In genomic region chr11:4968376-4968775, GRCm38 (mm10) we compare ENCODE assay signal across 13 mouse cellular contexts. TPM values are rescaled to one million over a fixed set of nuclear protein-coding genes. Genes with fewer than 3 reads are reported as not detected.
DNase-seq lines count a peak whose midpoint lies in the region; ATAC-seq and TF ChIP-seq lines count a peak whose summit lies in the region.
"Had no signal": no experiment of that assay in that cellular context is flagged by ENCODE, and none has a peak within 500 bp of the region (broad histone marks: within the 10 kb centered on the region; RNA-seq: fewer than 3 reads in every experiment).

No protein-coding gene starts in this region.

- TF ChIP-seq CTCF in hindbrain, postnatal 0 days (IDR thresholded peaks at IDR 0.05; ENCODE audit: low read depth), result no peak

- no peak overlapping the region for H3K4me3 ChIP-seq in hindbrain, postnatal 0 days (ENCODE audit: low read length)
- H3K4me3 ChIP-seq in hindbrain, embryonic 14.5 days (replicated peaks; ENCODE audit: low read length), result no peak overlapping the region
- H3K4me3 ChIP-seq in midbrain, embryonic 12.5 days, result no peak overlapping the region
- no peak overlapping the region for H3K4me3 ChIP-seq in midbrain, embryonic 15.5 days
- no peak overlapping the region for H3K4me3 ChIP-seq in neural tube, embryonic 14.5 days (ENCODE audit: low read depth, low read length)
- H3K4me3 ChIP-seq: forebrain, embryonic 12.5 days; heart, adult 2 months; intestine, embryonic 15.5 days; liver, embryonic 15.5 days; midbrain, embryonic 13.5 days had no signal

- no peaks in the 10 kb centered on the region for H3K27me3 ChIP-seq in hindbrain, postnatal 0 days (ENCODE audit: insufficient read depth, low read length)
- no peaks in the 10 kb centered on the region for H3K27me3 ChIP-seq in hindbrain, embryonic 14.5 days (ENCODE audit: control insufficient read depth, insufficient read depth, low read length)
- no peaks in the 10 kb centered on the region for H3K27me3 ChIP-seq in midbrain, embryonic 12.5 days
- no peaks in the 10 kb centered on the region for H3K27me3 ChIP-seq in midbrain, embryonic 15.5 days (replicated peaks)
- H3K27me3 ChIP-seq in neural tube, embryonic 14.5 days (ENCODE audit: control insufficient read depth, insufficient read depth, low read length), result no peaks in the 10 kb centered on the region
- H3K27me3 ChIP-seq: forebrain, embryonic 12.5 days; intestine, embryonic 15.5 days; liver, embryonic 15.5 days; midbrain, embryonic 13.5 days had no signal

- ATAC-seq in hindbrain, postnatal 0 days, result no peak
- ATAC-seq in hindbrain, embryonic 14.5 days (ENCODE audit: low FRiP score), result no peak
- no peak for ATAC-seq in midbrain, embryonic 12.5 days (ENCODE audit: low FRiP score, low read depth)
- no peak for ATAC-seq in midbrain, embryonic 15.5 days (replicated peaks)
- no peak for ATAC-seq in neural tube, embryonic 14.5 days (ENCODE audit: low read depth)
- ATAC-seq: intestine, embryonic 15.5 days; midbrain, embryonic 13.5 days had no signal

- no peaks in the 10 kb centered on the region for H3K4me1 ChIP-seq in hindbrain, postnatal 0 days (ENCODE audit: insufficient read depth, low read length)
- H3K4me1 ChIP-seq in hindbrain, embryonic 14.5 days (replicated peaks; ENCODE audit: control insufficient read depth, insufficient read depth, low read length), result no peaks in the 10 kb centered on the region; the same call in 1 of the 2 replicates
- H3K4me1 ChIP-seq in midbrain, embryonic 12.5 days, result no peaks in the 10 kb centered on the region
- no peaks in the 10 kb centered on the region for H3K4me1 ChIP-seq in midbrain, embryonic 15.5 days
- H3K4me1 ChIP-seq in neural tube, embryonic 14.5 days (ENCODE audit: control insufficient read depth, insufficient read depth, low read length), result peaks cover 3% of the 10 kb centered on the region
- H3K4me1 ChIP-seq: forebrain, embryonic 12.5 days; intestine, embryonic 15.5 days; midbrain, embryonic 13.5 days had no signal

- H3K9me3 ChIP-seq in hindbrain, postnatal 0 days (ENCODE audit: low read length), result no peaks in the 10 kb centered on the region
- H3K9me3 ChIP-seq in hindbrain, embryonic 14.5 days (ENCODE audit: control insufficient read depth, low read length), result no peaks in the 10 kb centered on the region
- no peaks in the 10 kb centered on the region for H3K9me3 ChIP-seq in midbrain, embryonic 12.5 days
- H3K9me3 ChIP-seq in midbrain, embryonic 15.5 days, result no peaks in the 10 kb centered on the region
- no peaks in the 10 kb centered on the region for H3K9me3 ChIP-seq in neural tube, embryonic 14.5 days (ENCODE audit: control insufficient read depth, low read length)
- H3K9me3 ChIP-seq: forebrain, embryonic 12.5 days; intestine, embryonic 15.5 days; liver, embryonic 15.5 days; midbrain, embryonic 13.5 days had no signal

- H3K4me2 ChIP-seq in hindbrain, postnatal 0 days (ENCODE audit: low read depth, low read length), result no peak overlapping the region
- no peak overlapping the region for H3K4me2 ChIP-seq in hindbrain, embryonic 14.5 days (replicated peaks)
- no peak overlapping the region for H3K4me2 ChIP-seq in midbrain, embryonic 12.5 days (replicated peaks)
- H3K4me2 ChIP-seq in midbrain, embryonic 15.5 days, result no peak overlapping the region
- no peak overlapping the region for H3K4me2 ChIP-seq in neural tube, embryonic 14.5 days (ENCODE audit: low read depth, low read length)
- H3K4me2 ChIP-seq: forebrain, embryonic 12.5 days; intestine, embryonic 15.5 days; midbrain, embryonic 13.5 days had no signal

- 53% methylated on average over 10 of the region's 10 CpGs for WGBS in hindbrain, postnatal 0 days
- 69% methylated on average over 10 of the region's 10 CpGs for WGBS in hindbrain, embryonic 14.5 days
- WGBS in midbrain, embryonic 12.5 days, result 80% methylated on average over 10 of the region's 10 CpGs
- WGBS in midbrain, embryonic 15.5 days, result 82% methylated on average over 10 of the region's 10 CpGs
- 53% methylated on average over 10 of the region's 10 CpGs for WGBS in neural tube, embryonic 14.5 days

- H3K9ac ChIP-seq in hindbrain, postnatal 0 days (replicated peaks; ENCODE audit: low read length), result no peak overlapping the region
- no peak overlapping the region for H3K9ac ChIP-seq in hindbrain, embryonic 14.5 days
- 0 out of 2 replicates have a peak overlapping the region, but pooled peaks have one; percentile 11 for H3K9ac ChIP-seq in midbrain, embryonic 12.5 days (replicated peaks)
- H3K9ac ChIP-seq in midbrain, embryonic 15.5 days, result no peak overlapping the region
- H3K9ac ChIP-seq in neural tube, embryonic 14.5 days (replicated peaks; ENCODE audit: low read depth, low read length), result 0 out of 2 replicates have a peak overlapping the region, but pooled peaks have one; percentile 22
- H3K9ac ChIP-seq: forebrain, embryonic 12.5 days; intestine, embryonic 15.5 days; liver, embryonic 15.5 days; midbrain, embryonic 13.5 days had no signal

- H3K27ac ChIP-seq in hindbrain, postnatal 0 days, result no peak overlapping the region; the same call in 1 of the 2 replicates
- no peak overlapping the region for H3K27ac ChIP-seq in hindbrain, embryonic 14.5 days
- no peak overlapping the region for H3K27ac ChIP-seq in midbrain, embryonic 12.5 days (replicated peaks)
- no peak overlapping the region for H3K27ac ChIP-seq in midbrain, embryonic 15.5 days
- H3K27ac ChIP-seq in neural tube, embryonic 14.5 days (ENCODE audit: low read depth, low read length), result 0 out of 2 replicates have a peak overlapping the region, but pooled peaks have one; percentile 16
- H3K27ac ChIP-seq: forebrain, embryonic 12.5 days; heart, adult 2 months; intestine, embryonic 15.5 days; liver, embryonic 15.5 days; midbrain, embryonic 13.5 days had no signal

- DNase-seq in hindbrain, postnatal 0 days (ENCODE audit: low spot score), result peak; percentile 27
- DNase-seq in hindbrain, embryonic 14.5 days (ENCODE audit: low spot score), result no peak
- DNase-seq in cerebellum, adult 9-11 months, result peak; percentile 77
- DNase-seq in spleen, adult 18-20 months, result no peak
- DNase-seq: layer of hippocampus, postnatal 36 days had no signal

- H3K36me3 ChIP-seq in hindbrain, postnatal 0 days (ENCODE audit: insufficient read depth, low read length), result no peaks in the 10 kb centered on the region
- H3K36me3 ChIP-seq in hindbrain, embryonic 14.5 days (replicated peaks; ENCODE audit: control insufficient read depth, insufficient read depth), result no peaks in the 10 kb centered on the region
- H3K36me3 ChIP-seq in midbrain, embryonic 12.5 days, result no peaks in the 10 kb centered on the region
- no peaks in the 10 kb centered on the region for H3K36me3 ChIP-seq in midbrain, embryonic 15.5 days (replicated peaks)
- no peaks in the 10 kb centered on the region for H3K36me3 ChIP-seq in neural tube, embryonic 14.5 days (ENCODE audit: control insufficient read depth, insufficient read depth, low read length)
- H3K36me3 ChIP-seq: forebrain, embryonic 12.5 days; intestine, embryonic 15.5 days; liver, embryonic 15.5 days; midbrain, embryonic 13.5 days had no signal

RNA-seq across cellular contexts. Expression of gene Ap1b1, which starts 18.2 kb away (rescaled TPM):
- total RNA-seq in hindbrain, postnatal 0 days (2014; rRNA removed), result 141 and 150 TPM in 2 replicates
- polyA plus RNA-seq in hindbrain, postnatal 0 days (2015; fragmentation: Nextera tagmentation; extraction: Ambion mirVana), result 85.3 and 89.1 TPM in 2 replicates
- polyA plus RNA-seq in hindbrain, embryonic 14.5 days (2014; fragmentation: Nextera tagmentation; extraction: Ambion mirVana), result 91.7 and 99.9 TPM in 2 replicates
- polyA plus RNA-seq in midbrain, embryonic 12.5 days (2016; fragmentation: Nextera tagmentation; extraction: Ambion mirVana), result 75.9 and 78.2 TPM in 2 replicates
- 110 and 113 TPM in 2 replicates for polyA plus RNA-seq in midbrain, embryonic 15.5 days (2015; fragmentation: Nextera tagmentation; extraction: Ambion mirVana)
- 94.9 and 105 TPM in 2 replicates for polyA plus RNA-seq in neural tube, embryonic 14.5 days (2014; fragmentation: Nextera tagmentation; extraction: Ambion mirVana)

RNA-seq across cellular contexts. Expression of gene Nefh, which starts 20.5 kb away (rescaled TPM):
- total RNA-seq in hindbrain, postnatal 0 days (2014; rRNA removed), result 46.6 and 60.3 TPM in 2 replicates
- 21.7 and 22.5 TPM in 2 replicates for polyA plus RNA-seq in hindbrain, postnatal 0 days (2015; fragmentation: Nextera tagmentation; extraction: Ambion mirVana)
- 11.8 and 17.9 TPM in 2 replicates for polyA plus RNA-seq in hindbrain, embryonic 14.5 days (2014; fragmentation: Nextera tagmentation; extraction: Ambion mirVana)
- 0.77 and 0.93 TPM in 2 replicates for polyA plus RNA-seq in midbrain, embryonic 12.5 days (2016; fragmentation: Nextera tagmentation; extraction: Ambion mirVana)
- 3.6 and 3.9 TPM in 2 replicates for polyA plus RNA-seq in midbrain, embryonic 15.5 days (2015; fragmentation: Nextera tagmentation; extraction: Ambion mirVana)
- polyA plus RNA-seq in neural tube, embryonic 14.5 days (2014; fragmentation: Nextera tagmentation; extraction: Ambion mirVana), result 17.5 and 19.2 TPM in 2 replicates

Comparison
In these comparisons a context has a peak if more than half of its experiments do, and no peak if none do; other contexts are left out.
1. DNase-seq: peak in hindbrain, postnatal 0 days (single experiment) and cerebellum, adult 9-11 months (single experiment); none in hindbrain, embryonic 14.5 days (single experiment) and spleen, adult 18-20 months (0 of 2).
2. H3K9ac ChIP-seq: peak in midbrain, embryonic 12.5 days (single experiment) and neural tube, embryonic 14.5 days (single experiment); none in hindbrain, postnatal 0 days (single experiment), hindbrain, embryonic 14.5 days (single experiment) and midbrain, embryonic 15.5 days (single experiment).